Mouse (Mus musculus) heart, adult 10 weeks (tissue): Measurements from ENCODE around the gene Ogg1. TPM values are rescaled to one million over a fixed set of nuclear protein-coding genes. Genes with fewer than 3 reads are reported as not detected.

Experiments used
- polyA plus RNA-seq: library from polyadenylated mRNA; stranded (reverse); fragments of 350-450 nt; fragmentation: Illumina TruSeq; extraction: RNeasy Lipid Tissue Mini Kit (QIAGEN cat#74804); gene quantifications from one replicate; pipeline ENCODE4 v1.2.3, GENCODE M21; 2014; ENCODE audit warnings: low read depth, low replicate concordance

The Ogg1 gene
- 6.3 TPM for polyA plus RNA-seq

DNA sequence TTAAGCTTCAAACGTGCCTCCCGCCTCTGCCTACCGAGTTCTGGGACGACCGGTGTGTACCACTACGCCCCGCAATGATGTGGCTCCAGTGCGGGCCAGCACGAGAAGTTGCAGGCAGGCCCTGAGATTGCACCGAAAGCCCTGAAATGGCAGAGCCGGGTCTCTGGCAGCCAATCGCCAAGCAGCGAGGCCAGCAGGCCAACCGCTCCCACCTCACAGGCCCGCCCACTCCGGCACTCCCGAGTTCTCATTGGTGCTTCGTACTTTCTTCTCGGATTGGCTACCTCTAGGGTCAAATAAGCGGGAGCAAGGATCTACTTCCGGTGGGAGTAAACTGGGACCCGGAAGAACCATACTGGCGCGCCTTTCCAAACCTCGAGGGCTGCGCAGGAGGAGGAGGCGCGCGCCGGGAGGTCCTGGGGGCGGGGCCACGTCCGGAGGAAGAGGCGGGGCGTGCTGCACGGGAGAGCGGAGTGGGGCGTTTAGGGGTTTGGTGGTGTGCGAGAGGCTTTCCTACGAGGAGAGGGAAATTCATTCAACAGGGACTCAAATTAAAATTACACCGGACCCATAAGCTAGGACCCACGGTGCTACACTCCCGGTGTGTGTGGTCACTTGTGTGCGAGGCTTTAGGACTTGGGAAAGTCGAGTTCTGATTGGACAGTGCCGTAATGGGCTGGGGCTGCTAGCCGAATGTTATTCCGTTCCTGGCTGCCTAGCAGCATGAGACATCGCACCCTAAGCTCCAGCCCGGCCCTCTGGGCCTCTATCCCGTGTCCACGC lies at the start of gene Ogg1:
Gene Ogg1, plus strand, starts transcription at position 440 of the 783 bp plus-strand sequence.

DNA sequence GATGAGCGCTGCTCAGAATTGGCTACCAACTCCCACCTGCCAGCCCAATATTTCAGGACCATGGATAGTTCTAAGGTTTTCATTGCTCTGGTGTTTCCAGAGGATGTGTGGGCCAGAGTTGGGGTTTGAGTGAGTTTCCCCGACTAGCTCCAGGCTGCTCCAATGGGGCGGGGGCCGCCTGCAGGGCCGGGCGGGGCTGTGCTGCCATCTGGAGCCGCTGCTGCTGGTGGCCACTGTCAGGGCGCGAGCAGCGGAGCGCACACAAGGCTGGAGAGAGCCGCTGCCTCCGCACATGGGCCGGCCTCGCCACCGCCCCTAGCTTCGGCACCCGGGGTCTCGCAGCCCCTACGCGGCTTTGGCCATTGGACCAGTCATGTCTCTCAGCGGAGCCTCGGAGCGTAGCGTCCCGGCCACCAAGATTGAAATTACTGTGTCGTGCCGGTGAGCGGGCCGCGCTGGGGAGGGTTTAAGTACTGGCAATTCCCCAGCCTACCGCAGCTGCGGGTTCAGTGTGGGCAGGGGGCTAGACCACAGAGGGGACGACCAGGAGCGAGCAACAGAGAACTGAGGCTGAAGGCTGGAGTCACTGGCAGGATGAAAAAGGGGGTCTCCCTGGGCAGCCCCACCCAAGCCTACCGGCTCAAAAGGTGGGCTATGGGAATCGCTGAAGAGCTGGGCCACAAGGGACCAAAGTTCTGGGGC lies 44.5 kb upstream of the Ogg1 start, which contains the start of gene Cpne9:
Gene Cpne9, plus strand, starts transcription at position 207 of the 702 bp plus-strand sequence.

DNA sequence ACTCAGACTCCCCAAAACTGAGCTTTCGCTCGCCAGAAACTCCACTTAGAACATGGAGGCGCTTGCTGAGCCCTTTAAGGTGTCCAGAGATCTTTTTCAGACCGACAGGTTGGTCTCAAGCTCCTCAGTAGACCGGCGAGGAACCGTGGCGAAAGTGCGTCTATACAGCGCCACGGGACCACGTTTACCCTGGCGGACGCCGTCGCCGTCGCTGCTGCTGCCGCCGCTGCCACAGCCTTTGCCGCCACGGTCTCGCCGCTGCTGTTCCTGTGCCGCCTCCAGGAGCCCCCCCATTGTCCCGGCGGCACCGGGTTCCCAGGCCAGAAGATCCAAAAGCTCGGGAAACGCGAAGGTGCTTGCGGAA lies 19.8 kb upstream of the Ogg1 start, which contains the start of gene Brpf1:
Gene Brpf1, plus strand, starts transcription at position 152 of the 364 bp plus-strand sequence.

DNA sequence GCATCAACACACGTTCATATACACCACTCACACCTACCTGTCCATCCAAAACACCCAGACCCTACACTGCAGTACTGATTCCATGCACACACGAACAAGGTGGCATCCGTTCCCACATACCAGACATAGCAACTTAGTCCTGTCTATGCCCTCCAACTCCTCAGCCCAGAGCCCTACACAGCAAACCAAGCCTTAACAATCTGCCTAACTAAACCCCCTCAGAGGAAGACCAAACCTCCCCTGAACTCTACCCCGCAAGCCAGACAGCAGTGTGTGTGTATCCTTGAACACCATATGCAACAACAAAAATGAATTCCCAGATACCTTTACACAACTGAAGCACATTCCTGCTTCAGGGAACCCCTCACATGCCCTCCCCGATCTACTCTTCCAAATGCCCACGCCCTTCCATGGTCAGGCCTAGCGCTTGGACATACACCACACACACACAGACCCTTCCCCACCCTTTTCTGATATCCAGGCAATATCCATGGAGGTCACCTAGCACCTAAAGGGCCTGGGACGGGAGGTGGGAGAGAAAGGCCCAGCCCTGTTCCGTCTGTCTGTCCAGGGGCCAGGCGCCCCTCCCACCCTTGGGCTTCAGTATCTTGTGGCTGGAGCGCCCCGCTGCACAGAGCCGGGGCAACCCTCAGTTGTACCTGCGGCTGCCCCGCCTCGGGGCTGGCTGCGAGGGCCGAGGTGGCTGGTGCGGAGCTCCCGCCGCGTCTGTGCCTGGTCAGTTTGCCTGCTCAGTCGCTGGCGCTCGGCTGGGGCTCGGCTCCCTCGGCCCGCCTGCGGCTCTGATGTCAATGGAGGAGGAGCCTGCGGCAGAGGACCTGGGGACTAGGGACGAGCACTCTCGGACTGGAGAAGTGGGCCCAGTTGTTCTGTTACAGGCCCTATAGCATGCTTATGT lies 16.7 kb downstream of the Ogg1 start, which contains the start of gene Camk1:
Gene Camk1, minus strand, starts transcription at position 808 of the 916 bp plus-strand sequence.

DNA sequence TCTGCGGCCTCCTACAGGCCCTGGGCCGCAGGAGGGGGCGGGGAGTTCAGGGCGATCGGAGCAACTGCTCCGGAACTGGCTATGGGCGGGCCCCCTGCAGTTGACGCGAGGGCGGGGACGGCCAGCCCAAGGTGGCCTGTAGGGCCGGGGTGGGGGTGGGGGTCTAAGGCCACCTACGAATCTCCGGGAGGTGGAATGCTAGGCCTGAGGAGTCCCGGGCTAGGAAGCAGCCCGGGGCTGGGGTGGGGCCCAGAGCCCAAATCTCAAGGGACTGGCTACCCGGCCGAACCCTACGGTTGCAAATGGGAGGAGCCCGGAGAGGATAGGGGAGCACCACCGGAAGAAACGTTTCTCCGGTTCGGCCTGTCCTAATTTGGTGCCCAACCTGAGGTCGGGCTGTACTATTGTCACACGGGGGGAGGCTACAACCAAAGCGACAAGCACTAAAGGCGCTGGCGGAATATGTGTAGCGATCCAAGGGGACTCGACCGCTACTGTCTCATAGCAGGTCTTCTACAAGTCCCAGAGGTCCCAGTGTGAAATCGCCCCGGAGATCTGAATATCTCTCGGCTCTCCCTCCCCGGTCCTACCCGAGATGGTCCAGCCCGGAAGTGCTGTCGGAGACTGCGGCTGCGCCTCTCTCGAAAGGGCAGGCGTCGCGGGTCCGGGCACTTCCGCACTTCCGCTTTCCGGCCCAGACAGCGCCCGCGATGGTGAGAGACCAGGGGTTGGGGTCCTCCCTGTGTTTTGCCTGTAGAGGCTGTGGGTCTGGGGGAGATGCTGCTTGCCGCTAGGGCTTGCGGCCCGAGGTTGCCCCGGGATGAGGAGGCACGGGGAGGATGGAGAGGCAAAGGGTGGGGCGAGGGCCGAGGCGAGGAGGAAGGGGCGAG lies 51.0 kb downstream of the Ogg1 start, which contains the start of the genes Tada3 and Arpc4:
Gene Tada3, minus strand, starts transcription at position 388 of the 890 bp plus-strand sequence.
Gene Arpc4, plus strand, starts transcription at position 620 of the 890 bp plus-strand sequence.

Other genes with a start within 250 kb of the Ogg1 start
- 25.1 TPM for gene Setd5, start 249.6 kb upstream of the Ogg1 start, polyA plus RNA-seq
- 0.34 TPM for gene Lhfpl4, start 131.6 kb upstream of the Ogg1 start, polyA plus RNA-seq
- gene Mtmr14, start 89.1 kb upstream of the Ogg1 start, polyA plus RNA-seq: 16.7 TPM
- gene Cpne9, start 44.7 kb upstream of the Ogg1 start, polyA plus RNA-seq: not detected
- 11.4 TPM for gene Brpf1, start 19.8 kb upstream of the Ogg1 start, polyA plus RNA-seq
- 81.4 TPM for gene Camk1, start 17.0 kb downstream of the Ogg1 start, polyA plus RNA-seq
- 20.5 TPM for gene Tada3, start 50.9 kb downstream of the Ogg1 start, polyA plus RNA-seq
- gene Arpc4, start 51.1 kb downstream of the Ogg1 start, polyA plus RNA-seq: 57.4 TPM
- gene Ttll3, start 62.3 kb downstream of the Ogg1 start, polyA plus RNA-seq: 2.0 TPM
- gene Rpusd3, start 92.4 kb downstream of the Ogg1 start, polyA plus RNA-seq: 8.7 TPM
- gene Cidec, start 108.8 kb downstream of the Ogg1 start, polyA plus RNA-seq: 18.2 TPM
- 31.3 TPM for gene Jagn1, start 115.6 kb downstream of the Ogg1 start, polyA plus RNA-seq
- gene Il17re, start 131.5 kb downstream of the Ogg1 start, polyA plus RNA-seq: 1.0 TPM
- 9.2 TPM for gene Il17rc, start 144.5 kb downstream of the Ogg1 start, polyA plus RNA-seq
- gene Creld1, start 156.3 kb downstream of the Ogg1 start, polyA plus RNA-seq: 37.7 TPM
- not detected for gene Prrt3, start 175.0 kb downstream of the Ogg1 start, polyA plus RNA-seq
- 70.3 TPM for gene Emc3, start 204.7 kb downstream of the Ogg1 start, polyA plus RNA-seq
- 0.08 TPM for gene Fancd2, start 204.7 kb downstream of the Ogg1 start, polyA plus RNA-seq